Comparison of ENCODE assay signal across 8 mouse cellular contexts in the genomic region with DNA sequence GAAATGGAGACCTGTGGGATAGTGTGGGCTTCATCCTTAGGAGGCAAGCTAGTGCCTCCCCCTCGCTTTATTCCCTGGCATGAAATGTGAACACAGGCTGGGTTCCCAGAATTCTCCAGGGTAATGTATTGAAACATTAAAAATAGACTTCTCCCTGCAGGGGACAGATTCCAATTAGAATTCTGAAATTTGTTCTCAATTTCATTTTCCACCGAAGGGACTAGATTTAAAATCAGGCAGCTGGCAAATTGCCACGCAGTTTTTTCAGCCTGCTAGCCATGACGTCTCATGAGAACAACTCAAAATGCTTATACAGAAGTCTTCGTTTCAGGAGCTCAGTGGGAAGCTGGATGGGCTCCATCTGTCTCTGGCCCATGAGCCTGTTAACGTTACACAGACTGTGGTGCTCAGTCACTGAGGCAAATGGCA.
DNase-seq lines count a peak whose midpoint lies in the region; ATAC-seq and TF ChIP-seq lines count a peak whose summit lies in the region.

No protein-coding gene starts in this region.

- H3K9ac ChIP-seq in midbrain, embryonic 16.5 days (ENCODE audit: low read depth, low read length) = no peak overlapping the region
- H3K9ac ChIP-seq in midbrain, embryonic 15.5 days = no peak overlapping the region
- H3K9ac ChIP-seq in heart, postnatal 0 days (replicated peaks; ENCODE audit: low read depth, low read length) = no peak overlapping the region

- no peak overlapping the region for H3K27ac ChIP-seq in midbrain, embryonic 16.5 days (ENCODE audit: low read length)
- no peak overlapping the region for H3K27ac ChIP-seq in midbrain, embryonic 15.5 days
- H3K27ac ChIP-seq in heart, postnatal 0 days (ENCODE audit: low read depth) = peak overlapping the region; percentile 31; the same call in 1 of the 2 replicates

- ATAC-seq in midbrain, embryonic 16.5 days = 0 out of 2 replicates have a peak, but pooled peaks have one; percentile 54
- no peak for ATAC-seq in midbrain, embryonic 15.5 days (replicated peaks)
- ATAC-seq in heart, postnatal 0 days (ENCODE audit: insufficient read depth, low read depth) = no peak
- ATAC-seq in megakaryocyte-erythroid progenitor cell, adult 5-6 weeks (replicated peaks; ENCODE audit: low FRiP score, low TSS enrichment, poor library complexity, severe bottlenecking) = no peak

- no peak for TF ChIP-seq CTCF in heart, postnatal 0 days (IDR thresholded peaks at IDR 0.05; ENCODE audit: low read depth)

- no peak for TF ChIP-seq EP300 in heart, postnatal 0 days (IDR thresholded peaks at IDR 0.05; ENCODE audit: low read depth)

- H3K4me2 ChIP-seq in midbrain, embryonic 16.5 days (ENCODE audit: low read length) = no peak overlapping the region
- no peak overlapping the region for H3K4me2 ChIP-seq in midbrain, embryonic 15.5 days
- no peak overlapping the region for H3K4me2 ChIP-seq in heart, postnatal 0 days (ENCODE audit: low read depth, low read length)

- no peaks in the 10 kb centered on the region for H3K9me3 ChIP-seq in midbrain, embryonic 16.5 days (replicated peaks; ENCODE audit: control insufficient read depth, low read length, poor library complexity, severe bottlenecking)
- H3K9me3 ChIP-seq in midbrain, embryonic 15.5 days = no peaks in the 10 kb centered on the region
- no peaks in the 10 kb centered on the region for H3K9me3 ChIP-seq in heart, postnatal 0 days (replicated peaks; ENCODE audit: control insufficient read depth, low read length)

- no peak overlapping the region for H3K4me3 ChIP-seq in midbrain, embryonic 16.5 days (ENCODE audit: low read depth, low read length)
- H3K4me3 ChIP-seq in midbrain, embryonic 15.5 days = no peak overlapping the region
- no peak overlapping the region for H3K4me3 ChIP-seq in heart, postnatal 0 days (ENCODE audit: low read depth, low read length)

- no peaks in the 10 kb centered on the region for H3K36me3 ChIP-seq in midbrain, embryonic 16.5 days (ENCODE audit: control insufficient read depth, insufficient read depth, low read length)
- no peaks in the 10 kb centered on the region for H3K36me3 ChIP-seq in midbrain, embryonic 15.5 days (replicated peaks)
- H3K36me3 ChIP-seq in heart, postnatal 0 days (replicated peaks; ENCODE audit: control insufficient read depth, insufficient read depth, low read length) = no peaks in the 10 kb centered on the region

- H3K27me3 ChIP-seq in midbrain, embryonic 16.5 days (ENCODE audit: control insufficient read depth, insufficient read depth, low read depth, low read length) = no peaks in the 10 kb centered on the region
- H3K27me3 ChIP-seq in midbrain, embryonic 15.5 days (replicated peaks) = no peaks in the 10 kb centered on the region
- H3K27me3 ChIP-seq in heart, postnatal 0 days (ENCODE audit: control insufficient read depth, insufficient read depth, low read length) = no peaks in the 10 kb centered on the region

- WGBS in midbrain, embryonic 16.5 days = 36% methylated on average over 6 of the region's 6 CpGs
- 36% methylated on average over 6 of the region's 6 CpGs for WGBS in midbrain, embryonic 15.5 days
- WGBS in heart, postnatal 0 days = 52% methylated on average over 6 of the region's 6 CpGs

- H3K4me1 ChIP-seq in midbrain, embryonic 16.5 days (ENCODE audit: control insufficient read depth, insufficient read depth, low read length) = no peaks in the 10 kb centered on the region; the same call in 1 of the 2 replicates
- 0 out of 2 replicates have a peak, but pooled peaks cover 6% of the 10 kb centered on the region for H3K4me1 ChIP-seq in midbrain, embryonic 15.5 days
- no peaks in the 10 kb centered on the region for H3K4me1 ChIP-seq in heart, postnatal 0 days (ENCODE audit: control insufficient read depth, insufficient read depth)

- peak; percentile 56 to 58 for DNase-seq in cerebellum, postnatal 36 days
- DNase-seq in heart, postnatal 0 days (ENCODE audit: low spot score) = no peak
- peak; percentile 24 to 68 for DNase-seq in layer of hippocampus, postnatal 25 days (ENCODE audit: extremely low spot score in 1 of 2, low spot score in 1 of 2)
- DNase-seq in right cerebral cortex, postnatal 4 days = peak; percentile 92
- DNase-seq in T-cell, adult 2 months (ENCODE audit: low spot score) = no peak

Comparison
In these comparisons a context has a peak if more than half of its experiments do, and no peak if none do; other contexts are left out.
1. DNase-seq: peak in cerebellum, postnatal 36 days (2 of 2), layer of hippocampus, postnatal 25 days (2 of 2) and right cerebral cortex, postnatal 4 days (single experiment); none in heart, postnatal 0 days (single experiment) and T-cell, adult 2 months (single experiment).